Mouse (Mus musculus): Measurements from ENCODE around the gene Wfdc21. TPM values are rescaled to one million over a fixed set of nuclear protein-coding genes. Genes with fewer than 3 reads are reported as not detected.

Wfdc21 gene
- polyA plus RNA-seq, 3 experiments from 2014 or later: not detected

DNA sequence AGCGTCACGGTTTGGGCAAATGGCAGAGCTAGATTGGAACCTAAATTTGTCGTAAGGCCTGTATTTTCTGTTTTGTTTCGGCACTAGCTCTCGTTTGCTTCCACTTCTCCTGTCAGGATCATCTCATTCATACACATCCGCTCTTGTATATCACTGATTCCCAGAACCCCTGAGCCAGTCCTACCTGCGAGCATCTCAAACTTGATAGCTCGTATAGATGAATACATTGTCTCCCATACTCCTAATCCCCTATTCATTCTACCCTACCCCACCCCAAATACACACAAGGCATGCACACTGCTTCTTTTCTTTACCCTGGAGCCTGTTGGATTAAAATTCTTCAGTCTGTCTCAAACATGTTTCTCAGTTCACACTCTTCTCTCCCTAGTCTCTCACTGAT, 7.5 kb downstream of the Wfdc21 start:
- ATAC-seq: no peak

DNA sequence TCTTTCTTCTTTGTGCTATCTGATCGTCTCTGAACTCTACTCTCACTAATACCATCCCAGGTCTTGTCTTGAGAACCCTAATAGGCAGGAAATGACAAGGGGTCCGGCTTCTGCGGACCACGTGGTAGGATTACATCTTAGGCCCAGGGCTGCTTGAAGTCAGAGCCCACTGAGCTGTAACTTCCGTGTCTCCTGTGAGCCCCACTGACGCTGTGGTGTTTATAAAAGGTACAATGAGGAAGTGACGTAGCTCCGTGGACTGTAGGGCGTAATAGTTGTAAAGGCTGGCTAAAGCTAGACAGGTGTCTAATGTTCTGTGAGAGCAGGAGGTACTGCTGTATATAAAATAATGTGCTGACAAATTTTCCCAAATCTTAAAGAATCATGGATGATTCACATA, 20.6 kb downstream of the Wfdc21 start:
- no peak for ATAC-seq

DNA sequence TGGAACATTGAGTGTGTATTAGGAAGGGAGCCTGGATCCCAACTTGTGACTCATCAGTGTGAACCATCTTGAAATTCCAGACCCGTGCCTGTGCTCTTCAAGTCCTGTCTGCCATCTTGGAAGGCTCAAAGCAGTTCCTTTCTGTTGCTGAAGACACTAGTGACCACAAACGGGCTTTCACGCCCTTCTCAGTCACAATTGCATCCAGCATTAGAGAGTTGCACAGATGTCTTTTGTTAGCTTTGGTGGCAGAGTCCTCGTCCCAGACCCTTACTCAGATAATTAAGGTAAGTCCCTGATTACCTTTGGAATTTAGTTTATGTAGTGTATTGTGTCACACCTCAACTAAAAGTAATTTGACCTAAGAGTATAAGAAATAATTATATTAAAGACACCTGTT, 22.2 kb downstream of the Wfdc21 start:
- ATAC-seq: no peak

DNA sequence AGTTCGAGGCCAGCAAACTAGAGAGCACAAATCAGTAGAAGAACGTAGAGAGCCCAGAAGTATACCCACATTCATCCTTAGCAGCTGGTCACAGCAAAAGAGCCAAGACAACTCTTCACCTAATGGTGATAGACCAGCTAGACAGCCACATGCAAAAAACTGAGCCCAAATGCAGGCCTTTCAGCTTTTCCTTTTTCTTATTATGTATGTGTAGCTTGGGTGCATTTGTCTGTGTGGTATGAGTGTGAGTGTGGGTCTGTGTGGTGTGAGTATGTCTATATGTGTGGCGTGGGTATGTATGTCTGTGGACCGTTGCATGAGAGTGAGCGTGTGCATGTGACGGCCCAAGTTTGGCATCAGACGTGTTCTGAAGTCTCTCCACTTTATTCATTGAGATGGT, 24.3 kb downstream of the Wfdc21 start:
- no peak for ATAC-seq

DNA sequence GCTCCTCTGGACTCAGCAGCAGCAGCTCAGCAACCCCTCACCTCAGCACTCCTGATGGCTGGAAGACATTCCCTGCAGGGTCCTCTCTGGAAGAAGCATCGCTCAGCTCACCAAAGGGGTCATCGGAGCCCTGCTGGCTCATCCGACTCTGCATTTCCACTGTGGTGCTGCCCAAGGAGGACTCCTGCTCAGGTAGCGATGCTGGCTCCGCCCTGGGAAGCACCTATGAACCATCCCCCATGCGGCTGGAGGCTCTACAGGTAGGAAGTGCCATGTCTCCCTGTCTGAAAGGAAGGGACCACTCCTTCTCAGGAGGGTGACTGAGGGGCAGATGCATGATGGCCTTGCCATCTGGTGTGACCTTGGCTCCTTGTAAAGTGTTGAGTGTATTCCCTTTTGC, 25.6 kb downstream of the Wfdc21 start:
- ATAC-seq: no peak

DNA sequence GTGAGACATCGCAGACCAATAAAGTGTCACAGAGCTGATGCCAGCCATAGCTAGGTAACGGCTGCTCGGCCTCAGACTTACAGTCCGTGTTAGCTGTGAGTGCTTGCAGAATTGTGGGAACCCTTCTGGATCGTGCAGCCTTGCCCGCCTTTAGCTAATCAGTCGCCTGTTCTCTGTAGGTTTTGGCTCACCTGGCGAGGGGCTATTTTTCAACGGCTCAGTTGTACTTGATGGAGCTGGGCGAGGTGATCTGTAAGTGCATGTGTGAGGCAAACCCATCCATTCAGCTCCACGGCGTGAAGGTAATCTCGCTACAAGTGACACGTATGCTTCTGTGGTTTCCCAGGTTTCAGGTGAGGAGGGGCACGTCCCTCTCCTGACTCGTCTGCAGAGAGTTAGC, 27.0 kb downstream of the Wfdc21 start:
- no peak for ATAC-seq

DNA sequence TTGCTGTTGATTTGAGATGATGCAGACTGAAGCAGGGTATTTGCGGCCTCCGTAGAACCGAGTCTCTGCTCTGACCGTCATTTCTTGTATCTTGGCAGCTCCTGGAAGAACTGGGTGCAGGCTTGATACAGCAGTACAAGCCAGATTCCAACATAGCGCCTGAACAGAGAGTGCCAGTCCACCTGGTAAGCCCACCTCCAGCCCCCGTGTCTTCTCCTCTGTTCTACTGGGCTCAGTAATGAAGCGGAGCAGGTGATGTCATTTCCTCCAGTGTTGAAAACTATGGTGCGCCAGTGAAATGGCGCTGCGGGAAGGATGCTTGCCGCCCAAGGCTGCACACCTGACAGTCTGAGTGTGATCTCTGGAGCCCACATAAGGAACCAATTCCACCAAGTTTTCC, 27.6 kb downstream of the Wfdc21 start:
- ATAC-seq: no peak

DNA sequence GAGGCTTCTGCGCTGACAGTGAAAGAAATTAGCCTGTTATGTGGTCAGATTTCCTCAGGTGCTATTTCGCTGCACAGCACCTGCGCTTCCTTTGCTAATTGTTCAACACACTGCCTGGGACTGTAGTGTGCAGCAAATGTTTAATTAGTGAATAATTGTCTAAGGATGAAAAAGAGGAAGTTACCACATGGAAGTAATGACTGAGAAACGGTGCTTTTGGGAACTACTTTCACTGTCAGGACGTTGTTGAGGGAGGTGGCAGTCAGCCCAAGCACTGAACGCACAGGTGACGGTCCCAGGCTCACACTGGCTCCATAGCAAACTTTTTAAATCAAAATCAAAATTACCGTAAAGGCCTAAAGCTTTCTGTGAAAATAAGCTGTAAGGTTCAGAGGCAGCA, 30.1 kb downstream of the Wfdc21 start:
- ATAC-seq: no peak

DNA sequence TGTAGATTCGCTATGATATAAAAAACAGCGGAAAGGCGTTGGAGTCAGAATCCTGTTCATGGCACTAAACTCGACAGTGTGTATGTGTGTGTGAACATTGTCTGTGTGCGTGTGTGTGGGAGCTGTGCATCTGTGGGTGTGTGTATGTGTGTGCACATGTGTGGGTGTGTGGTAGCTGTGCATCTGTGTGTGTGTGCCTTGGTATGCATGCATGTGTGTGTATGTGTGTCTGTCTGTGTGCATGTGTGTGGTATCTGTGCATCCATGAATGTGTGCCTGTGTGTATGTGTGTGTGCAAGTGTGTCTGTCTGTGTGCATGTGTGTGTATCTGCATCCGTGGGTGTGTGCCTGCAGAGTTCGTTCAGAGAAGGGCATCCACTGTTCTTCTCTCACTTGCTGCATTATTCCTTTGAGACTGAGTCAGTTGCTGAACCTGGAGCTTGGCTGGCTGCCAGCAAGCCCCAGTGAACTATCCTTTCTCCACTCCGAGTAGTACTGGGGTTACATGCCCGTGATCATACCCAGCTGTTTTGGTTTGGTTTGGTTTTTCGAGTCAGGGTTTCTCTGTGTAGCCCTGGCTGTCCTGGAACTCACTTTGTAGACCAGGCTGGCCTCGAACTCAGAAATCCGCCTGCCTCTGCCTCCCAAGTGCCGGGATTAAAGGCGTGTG, 37.3 kb downstream of the Wfdc21 start:
- ATAC-seq: no peak

DNA sequence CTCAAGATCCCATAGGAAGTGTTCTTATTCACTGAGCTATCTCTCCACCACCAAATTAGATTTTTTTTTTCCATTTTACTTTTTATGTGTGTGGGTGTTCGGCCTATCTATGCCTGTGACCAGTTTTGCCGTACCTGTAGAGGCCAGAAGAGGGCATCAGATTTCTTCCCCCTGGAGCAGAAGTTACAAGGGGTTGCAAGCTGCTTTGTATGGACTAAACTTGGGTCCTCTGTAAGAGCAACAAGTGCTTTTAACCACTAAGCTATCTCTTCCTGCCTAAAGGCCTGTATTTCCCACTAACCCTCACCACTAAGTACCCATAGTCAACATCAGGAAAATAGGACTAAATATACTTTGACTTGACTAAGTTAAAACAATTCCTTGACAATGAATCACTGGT, 37.9 kb downstream of the Wfdc21 start:
- no peak for ATAC-seq

DNA sequence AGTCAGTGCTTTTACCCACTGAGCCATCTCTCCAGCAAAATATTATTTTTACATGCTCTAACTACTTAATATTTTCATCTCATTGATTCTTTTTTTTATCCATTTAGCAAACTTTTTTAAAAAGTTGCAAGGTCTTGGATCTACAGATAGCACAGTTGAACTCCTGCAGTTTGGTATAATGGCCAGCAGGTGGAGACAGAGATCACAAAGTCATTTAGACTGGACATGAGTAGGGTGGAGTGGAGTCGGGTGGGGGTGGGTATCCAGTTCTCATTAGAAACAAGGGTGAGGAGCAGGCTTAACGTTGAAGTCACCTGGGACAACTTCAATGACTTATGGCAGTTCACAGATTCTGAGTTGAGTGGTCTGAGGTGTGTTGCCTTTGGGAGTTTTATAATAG, 38.6 kb downstream of the Wfdc21 start:
- ATAC-seq: no peak

DNA sequence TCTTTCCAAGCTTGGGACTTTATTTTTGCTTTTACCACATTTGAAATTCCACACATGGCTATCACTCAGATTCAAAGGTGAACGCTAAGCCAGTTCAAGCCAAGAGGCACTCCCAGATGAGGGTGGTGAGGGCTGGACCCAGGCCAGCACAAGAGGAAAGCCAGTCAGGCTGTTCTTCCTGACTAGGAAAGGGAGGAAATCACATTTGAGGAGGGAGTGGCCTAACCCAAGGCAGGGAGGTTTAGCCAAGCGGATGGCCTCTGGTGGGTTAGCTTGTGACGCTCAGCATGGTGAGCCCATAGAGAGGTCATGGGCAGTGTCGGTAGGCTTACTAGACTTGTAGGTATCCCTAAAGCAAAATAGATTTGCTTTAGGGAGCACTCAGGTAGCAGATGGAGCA, 40.1 kb downstream of the Wfdc21 start:
- no peak for ATAC-seq

DNA sequence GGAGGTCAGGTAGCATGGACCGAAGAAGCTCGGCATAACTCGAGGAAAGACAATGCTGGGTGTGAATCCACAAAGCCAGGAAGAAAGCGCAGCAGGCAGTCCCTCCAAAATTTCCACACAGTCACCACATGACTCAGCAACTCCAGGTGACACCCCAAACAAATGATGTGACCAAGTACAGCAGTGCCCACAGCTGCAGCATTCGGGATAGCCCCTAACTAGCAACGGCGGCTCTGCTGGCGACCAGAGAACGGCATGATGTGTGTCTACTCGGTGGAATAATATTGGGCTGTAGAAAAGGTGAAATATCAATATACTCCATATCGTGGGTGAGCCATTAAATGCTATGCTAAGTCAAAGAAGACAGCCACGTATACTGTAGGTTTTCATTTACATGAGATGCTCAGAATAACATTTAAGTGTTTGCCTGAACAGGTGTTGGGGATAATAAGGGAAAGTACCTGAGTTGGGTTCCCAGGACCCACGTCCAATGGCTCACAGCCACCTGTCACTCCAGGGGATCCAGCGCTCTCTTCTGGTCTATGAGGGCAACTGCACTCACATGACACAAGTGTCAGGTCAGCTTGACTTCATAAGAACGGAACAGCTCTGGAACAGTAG, 40.8 kb downstream of the Wfdc21 start:
- ATAC-seq: no peak

DNA sequence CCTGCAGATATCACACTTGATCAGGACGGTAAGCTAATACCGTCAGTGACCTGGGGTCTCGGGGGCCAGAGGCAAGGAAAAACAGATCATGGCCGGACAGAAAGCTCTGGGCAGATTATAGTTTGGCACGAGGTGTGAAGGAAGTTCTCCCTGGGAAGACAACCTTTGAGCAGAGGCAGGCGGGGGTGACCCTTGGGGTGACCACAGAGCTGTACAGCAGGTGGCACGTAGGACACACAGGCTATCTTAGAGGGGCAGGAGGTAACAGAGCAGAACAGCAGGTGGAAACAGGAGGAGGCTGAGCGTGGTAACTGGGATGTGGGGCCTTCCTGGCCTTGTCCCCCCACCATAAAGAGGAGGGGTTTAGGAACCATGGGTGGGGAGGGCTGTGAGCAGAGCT, 41.6 kb downstream of the Wfdc21 start:
- ATAC-seq: no peak

DNA sequence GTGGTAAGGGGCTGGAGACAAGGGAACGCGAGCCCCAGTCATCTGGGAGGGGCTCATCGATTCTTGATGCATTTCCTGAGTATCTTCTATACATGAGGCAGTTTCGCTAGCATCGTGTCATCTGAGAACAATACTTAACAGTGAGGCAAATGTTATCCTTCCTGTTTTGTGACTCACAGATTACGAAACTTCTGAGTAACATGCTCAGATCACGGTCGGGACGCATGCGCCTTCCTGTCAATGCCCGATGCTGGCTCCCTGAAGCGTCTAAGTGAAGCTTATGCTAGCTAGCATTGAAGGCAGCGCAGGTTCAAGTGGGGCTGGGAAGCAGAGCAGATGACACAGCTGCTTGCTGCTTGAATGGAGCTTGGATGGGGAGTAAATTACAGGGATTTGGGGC, 42.5 kb downstream of the Wfdc21 start:
- peak; percentile 96 for ATAC-seq

DNA sequence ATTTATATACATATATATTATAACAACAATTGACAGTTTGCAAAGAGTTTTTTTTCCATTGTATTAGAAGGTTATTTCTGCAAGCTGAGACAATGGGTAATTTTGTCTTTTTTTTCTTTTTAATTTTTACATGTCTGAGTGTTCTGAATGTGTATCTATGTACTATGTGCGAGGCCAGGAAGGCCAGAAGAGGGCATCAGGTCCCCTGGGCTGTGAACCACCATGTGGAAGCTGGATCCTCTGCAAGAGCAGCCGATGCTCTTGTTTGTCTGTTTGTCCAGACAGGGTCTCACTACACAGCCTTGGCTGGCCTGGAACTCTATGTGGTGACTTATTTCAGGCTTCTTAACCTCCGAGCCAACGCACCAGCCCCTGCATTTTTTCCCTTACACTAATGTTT, 44.4 kb downstream of the Wfdc21 start:
- no peak for ATAC-seq

DNA sequence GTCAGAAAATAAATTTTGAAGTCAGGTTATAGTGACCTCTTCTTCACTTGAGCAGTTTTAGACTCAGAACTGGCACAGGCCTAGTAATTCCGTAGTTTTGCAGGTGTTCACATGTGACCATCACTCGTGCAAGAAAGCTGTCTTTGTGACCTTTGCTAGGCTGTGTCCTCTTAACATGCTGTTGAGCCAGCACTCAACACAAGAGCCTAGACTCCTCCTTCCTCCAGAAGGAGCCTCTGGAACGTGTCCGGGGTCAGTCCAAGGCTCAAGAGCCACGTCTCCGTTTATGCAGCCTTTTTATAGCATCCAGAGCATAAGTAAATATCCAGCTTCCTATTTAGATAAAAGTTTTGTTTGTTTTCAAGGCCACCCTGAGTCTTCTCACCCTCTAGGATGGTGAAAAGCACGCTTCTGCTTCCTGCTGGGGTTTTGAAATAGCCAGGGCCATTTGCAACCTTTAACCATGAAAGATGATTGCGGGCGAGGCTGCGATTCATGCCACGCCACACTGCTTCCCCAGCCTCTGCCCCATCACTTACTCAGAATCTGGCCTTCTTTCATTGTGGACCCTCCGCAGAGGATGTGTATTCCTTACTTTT, 45.7 kb downstream of the Wfdc21 start:
- ATAC-seq: no peak

DNA sequence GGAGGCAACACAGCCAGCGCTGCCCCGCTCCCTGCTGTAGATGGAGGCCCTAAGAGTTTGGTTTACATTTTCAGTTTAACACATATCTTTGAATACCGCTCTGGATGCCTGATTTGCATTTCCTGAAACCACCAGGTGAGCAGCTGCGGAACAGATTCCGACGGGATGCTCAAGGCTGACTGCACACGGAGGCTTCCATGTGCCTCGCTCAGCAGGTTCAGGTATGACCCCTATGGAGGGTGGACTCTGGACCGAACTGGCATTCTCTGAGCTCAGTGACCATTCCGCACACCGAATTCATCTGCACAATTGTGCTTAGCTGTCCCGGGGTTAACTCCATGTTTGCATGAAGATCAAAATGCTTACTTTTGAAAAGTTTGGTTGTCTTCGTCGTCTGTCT, 46.5 kb downstream of the Wfdc21 start:
- no peak for ATAC-seq

DNA sequence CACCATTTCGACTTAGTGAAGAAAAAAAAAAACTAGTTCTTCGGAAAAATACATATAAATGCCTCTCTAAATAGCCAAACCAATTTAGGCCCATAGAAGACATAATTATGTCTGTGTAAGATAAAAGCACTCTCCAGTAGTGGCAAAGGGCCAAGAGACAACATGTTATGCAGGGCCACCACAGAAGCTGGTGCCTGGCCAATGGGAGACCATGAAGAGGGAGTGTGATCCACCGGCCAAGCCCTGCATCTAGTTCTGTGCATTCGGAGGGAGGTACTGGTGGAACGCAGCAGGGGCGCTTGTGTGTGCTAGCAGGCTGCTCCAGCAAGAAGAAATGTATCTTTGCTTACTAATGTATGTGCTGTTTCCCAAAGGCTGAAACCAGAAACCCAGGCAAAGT, 49.4 kb downstream of the Wfdc21 start:
- no peak for ATAC-seq

DNA sequence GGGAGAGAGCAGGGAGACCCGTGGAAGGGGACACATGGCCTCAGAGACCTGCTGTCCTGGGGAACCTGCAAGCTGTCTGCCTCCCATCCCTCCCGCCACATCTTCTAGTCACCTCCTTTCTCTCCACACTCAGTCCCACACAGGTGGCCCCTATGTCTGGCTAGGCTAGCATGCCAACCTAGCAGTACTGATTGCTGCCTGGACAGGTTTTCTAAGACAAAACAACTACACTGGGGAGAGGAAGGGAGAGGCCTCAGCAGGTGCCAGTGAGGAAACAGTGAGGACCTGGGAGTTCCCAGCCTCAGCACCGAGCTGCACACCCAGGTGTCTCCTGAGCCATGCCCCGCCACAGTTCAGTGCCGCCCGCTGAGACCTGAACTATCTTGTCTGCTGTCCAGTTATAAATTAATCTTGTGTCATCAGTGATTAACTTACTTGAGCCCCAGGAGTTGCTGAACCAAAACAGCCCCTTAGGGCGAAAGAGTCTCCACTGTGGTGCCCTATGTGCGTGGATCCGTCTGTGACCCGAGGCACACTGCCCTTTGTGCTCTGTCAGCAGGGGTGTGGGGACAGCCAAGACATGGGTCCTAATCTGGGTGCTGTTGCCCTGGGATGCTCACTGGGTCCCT, 50.4 kb downstream of the Wfdc21 start:
- no peak for ATAC-seq

DNA sequence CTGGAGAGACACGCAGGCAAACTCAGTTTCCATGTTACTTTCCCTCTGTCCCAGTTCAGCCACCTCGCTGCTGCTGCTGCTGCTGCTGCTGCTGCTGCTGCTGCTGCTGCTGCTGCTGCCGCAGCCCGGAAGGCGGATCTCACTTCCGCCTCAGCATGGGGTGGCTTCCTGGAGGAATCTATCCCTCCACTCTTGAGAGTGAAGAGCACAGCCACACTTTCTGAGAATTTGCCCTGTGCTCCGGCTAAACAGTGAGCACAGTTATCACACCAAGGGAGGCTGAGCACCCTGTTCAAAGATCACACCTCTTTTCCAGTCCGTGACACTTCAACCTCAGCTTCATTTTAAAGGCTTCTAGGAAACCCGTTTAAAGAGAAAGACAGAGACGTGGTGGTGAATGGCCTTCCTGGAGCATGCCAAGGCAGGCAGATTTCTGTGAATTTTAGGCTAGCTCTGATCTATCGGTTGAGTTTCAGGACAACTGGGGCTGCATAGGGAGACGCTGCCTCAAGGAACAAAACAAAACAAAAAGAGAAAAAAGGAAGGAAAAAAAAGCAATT, 53.2 kb downstream of the Wfdc21 start:
- ATAC-seq: no peak

DNA sequence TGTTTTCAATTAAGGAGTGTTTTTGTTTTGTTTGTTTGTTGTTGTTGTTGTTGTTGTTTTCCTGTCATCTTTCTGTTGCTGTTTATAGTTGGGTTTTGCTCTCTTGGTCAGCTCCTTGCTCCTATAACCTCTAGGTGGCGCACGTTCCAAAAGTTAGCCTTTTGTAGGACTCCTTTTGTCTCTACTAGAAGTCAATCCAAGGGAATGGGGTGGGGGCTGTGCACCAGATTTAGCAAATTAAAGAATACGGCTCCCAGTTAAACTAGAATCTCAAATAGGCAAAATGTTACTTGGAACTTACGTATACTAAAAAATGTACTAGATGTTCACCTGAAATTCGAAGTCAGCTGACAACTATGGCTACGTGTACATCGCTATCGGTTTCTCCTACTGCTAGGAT, 55.4 kb downstream of the Wfdc21 start:
- no peak for ATAC-seq
